Mouse (Mus musculus) C2C12 (cell line): ENCODE results near the gene Tssk4.

ENCODE experiments used
- MAX ChIP-seq: IDR thresholded peaks from one replicate; pipeline ENCODE4 v1.6.1; 2011; ENCODE audit warnings: mild to moderate bottlenecking, control low read depth
- MYOD1 ChIP-seq: IDR thresholded peaks from one replicate; pipeline ENCODE4 v1.6.1; 2011; ENCODE audit warnings: low read depth; ENCODE audit not compliant: control insufficient read depth, insufficient read length
- USF1 ChIP-seq: IDR thresholded peaks from one replicate; pipeline ENCODE4 v1.6.1; 2011; ENCODE audit warnings: low read depth, mild to moderate bottlenecking, control low read depth, moderate library complexity

- TF ChIP-seq MAX, result peak; percentile 96
- TF ChIP-seq MYOD1, result no peak
- TF ChIP-seq USF1, result no peak
Observed at GRCm38 (mm10) chr14:55643060-55643907, 6.7 kb upstream of the Tssk4 start, which contains the start of gene Tm9sf1.
